Mouse (Mus musculus): ENCODE data around the gene Mug1.

DNA sequence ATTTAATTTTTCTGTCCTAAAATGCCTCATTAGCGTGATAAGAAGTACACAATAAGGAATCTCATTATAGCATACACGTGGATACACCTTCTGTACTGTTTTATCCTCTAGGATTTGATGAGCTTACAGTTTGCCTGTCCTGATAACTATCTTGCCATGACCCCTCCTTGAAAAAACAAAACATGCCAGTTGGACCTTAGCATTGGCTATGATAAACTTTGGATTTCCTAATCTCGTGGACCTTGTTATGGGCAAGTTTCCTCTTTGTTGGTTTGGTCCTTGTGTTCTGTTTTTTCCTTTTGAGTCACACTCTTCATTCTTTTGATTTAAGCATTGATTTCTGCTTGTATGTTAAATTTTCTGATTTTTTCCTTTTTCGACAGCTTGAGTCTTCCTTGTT, 10.3 kb upstream of the Mug1 start:
- no peak for TF ChIP-seq CTCF (IDR thresholded peaks at IDR 0.05; ENCODE audit: low read depth, low read length)
- no peak for TF ChIP-seq POLR2AphosphoS5 (IDR thresholded peaks at IDR 0.05; ENCODE audit: insufficient replicate concordance, low read depth, low read length)
- no peak for TF ChIP-seq GATA1 (IDR thresholded peaks at IDR 0.05; ENCODE audit: borderline replicate concordance, low read length)

Data from G1E (cell line).